Mouse (Mus musculus): ENCODE data around the gene Cables2.

DNA sequence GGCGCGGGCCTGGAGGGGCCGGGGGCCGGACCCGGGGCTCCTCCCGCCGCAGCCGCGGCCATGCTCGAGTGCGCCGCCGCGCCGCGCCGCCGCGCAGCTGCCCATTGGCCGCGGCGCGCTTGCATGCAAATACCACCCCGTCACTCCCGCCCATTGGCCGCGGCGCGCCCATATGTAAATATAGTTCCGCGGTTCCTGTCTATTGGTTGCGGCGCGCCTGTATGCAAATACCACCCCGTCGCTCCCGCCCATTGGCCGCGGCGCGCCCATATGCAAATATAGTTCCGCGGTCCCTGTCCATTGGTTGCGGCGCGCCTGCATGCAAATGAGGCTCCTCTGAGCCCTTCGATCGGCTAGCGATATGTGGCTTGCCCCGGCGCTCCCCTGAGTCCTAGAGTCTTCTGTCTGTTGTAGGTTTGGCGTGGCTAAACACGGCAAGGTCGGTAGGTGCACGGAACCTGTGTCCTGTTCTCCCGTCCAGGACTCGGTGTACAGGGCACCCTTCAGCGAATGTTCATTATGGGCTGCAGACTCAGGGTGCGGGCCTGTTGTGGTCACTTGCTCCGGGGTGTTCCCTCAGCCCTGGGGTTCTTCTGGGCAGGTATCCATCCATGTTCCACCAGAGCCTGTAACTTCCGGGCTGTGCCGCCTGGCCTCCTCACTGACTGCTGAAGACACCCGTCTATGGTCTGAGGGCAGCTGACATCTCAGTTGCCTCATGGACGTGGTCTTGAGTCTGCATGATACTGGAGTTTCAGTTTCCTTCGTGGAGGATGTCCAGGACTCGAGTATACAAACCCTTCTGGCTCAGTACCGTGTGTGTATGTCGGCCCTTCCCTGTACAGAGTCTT, at the start of gene Cables2:
- TF ChIP-seq CTCF (IDR thresholded peaks at IDR 0.05; ENCODE audit: low read depth, low read length) = no peak
- no peak for TF ChIP-seq EP300 (IDR thresholded peaks at IDR 0.05; ENCODE audit: insufficient read depth, low read depth, low read length)
- TF ChIP-seq POLR2A (IDR thresholded peaks at IDR 0.05; ENCODE audit: insufficient read depth, low read length) = no peak
